Mouse (Mus musculus): ENCODE results near the gene Safb. TPM values are rescaled to one million over a fixed set of nuclear protein-coding genes. Genes with fewer than 3 reads are reported as not detected.
"Not testable (repeated sequence)": the region's sequence is repeated elsewhere in the genome, so short reads cannot be mapped to it uniquely, and the experiment has no call there.

The Safb gene
- polyA plus RNA-seq, 1 experiment from 2014 or later: 79.3 TPM

DNA sequence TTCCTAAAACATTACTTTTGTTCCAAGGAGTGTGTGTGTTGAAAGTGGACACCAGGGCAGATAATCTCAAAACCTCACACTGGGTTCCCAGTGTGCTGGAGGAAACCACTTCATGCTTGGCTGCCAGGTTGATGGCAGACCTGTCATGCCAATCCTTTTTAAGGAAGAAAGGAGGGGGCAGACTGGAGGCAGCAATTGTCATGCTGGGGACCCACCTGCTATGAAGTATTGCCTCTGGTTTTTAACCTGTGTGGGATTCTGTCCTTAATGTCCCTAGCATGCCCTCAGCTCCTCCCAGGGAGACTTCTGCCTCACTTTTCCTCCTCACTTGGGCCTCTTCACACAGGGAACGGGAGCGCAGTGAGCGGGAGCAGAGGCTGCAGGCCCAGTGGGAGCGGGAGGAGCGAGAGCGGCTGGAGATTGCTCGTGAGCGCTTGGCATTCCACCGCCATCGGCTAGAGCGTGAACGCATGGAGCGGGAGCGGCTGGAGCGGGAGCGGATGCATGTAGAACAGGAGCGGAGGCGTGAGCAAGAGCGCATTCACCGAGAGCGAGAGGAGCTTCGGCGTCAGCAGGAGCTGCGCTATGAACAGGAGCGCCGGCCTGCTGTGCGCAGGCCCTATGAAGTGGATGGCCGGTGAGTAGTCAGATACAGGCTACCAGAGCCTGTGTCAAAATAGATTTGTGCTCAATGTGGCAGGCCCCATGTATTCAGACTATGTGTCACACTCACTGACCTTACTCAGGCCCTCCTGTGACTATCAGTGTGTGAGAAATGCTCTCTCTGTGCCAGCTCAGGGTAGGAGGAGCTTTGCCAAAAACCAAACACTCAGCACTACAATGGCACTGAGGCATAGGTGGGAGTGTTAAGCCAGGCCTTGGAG is 18.8 kb downstream of the Safb start:
- no peak overlapping the region for H3K4me3 ChIP-seq (replicated peaks)
- peaks cover 71% of the 10 kb centered on the region for H3K36me3 ChIP-seq
- no peaks in the 10 kb centered on the region for H3K27me3 ChIP-seq (replicated peaks)
- no peak overlapping the region for H3K27ac ChIP-seq
- ATAC-seq: 0 out of 2 replicates have a peak, but pooled peaks have one; percentile 13
- whole genome bisulfite sequencing: 95% methylated on average over 28 of the region's 28 CpGs
- H3K9me3 ChIP-seq: no peaks in the 10 kb centered on the region
- peaks cover 3% of the 10 kb centered on the region for H3K4me1 ChIP-seq (replicated peaks)
- no peak overlapping the region for H3K9ac ChIP-seq
- H3K4me2 ChIP-seq (replicated peaks): no peak overlapping the region

DNA sequence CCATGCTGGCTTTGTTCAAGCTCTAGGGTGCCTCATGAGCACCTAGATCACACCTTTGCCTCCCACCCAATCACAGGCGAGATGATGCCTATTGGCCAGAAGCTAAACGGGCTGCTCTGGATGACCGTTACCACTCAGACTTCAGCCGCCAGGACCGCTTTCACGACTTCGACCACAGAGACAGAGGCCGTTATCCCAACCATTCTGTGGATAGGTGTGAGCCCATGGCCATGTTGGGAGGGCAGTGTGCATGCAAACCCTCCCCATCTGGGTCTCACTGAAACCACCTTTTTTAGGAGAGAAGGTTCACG is 19.4 kb downstream of the Safb start:
- Histone ChIP-seq H3K9ac (no peak overlapping the region), H3K4me1 (replicated peaks) (peaks cover 6% of the 10 kb centered on the region), H3K4me3 (replicated peaks) (no peak overlapping the region), H3K4me2 (replicated peaks) (no peak overlapping the region), H3K27ac (no peak overlapping the region), H3K27me3 (replicated peaks) (no peaks in the 10 kb centered on the region), H3K9me3 (no peaks in the 10 kb centered on the region), H3K36me3 (peaks cover 71% of the 10 kb centered on the region)
- 83% methylated on average over 9 of the region's 9 CpGs for WGBS
- ATAC-seq: no peak

DNA sequence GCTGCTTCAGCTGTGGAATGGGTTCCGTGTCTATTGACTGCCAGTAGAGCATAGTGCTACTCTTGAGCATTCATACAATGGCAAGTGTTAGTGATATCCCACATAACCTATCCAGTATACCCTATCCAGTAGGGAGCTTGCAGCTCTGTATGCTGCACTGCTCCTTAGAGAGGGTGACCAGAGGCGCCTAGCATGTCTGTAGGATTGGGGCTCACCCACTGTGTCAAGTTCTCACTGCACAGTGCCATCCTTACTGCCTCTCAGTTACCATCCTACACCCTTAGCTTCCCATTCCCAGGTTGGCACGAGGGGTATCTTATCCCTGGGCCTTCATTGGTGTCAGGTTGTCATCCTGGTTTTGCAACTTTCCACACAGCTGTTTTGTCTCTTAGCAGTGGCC is 19.8 kb downstream of the Safb start:
- peaks cover 71% of the 10 kb centered on the region for H3K36me3 ChIP-seq
- no peaks in the 10 kb centered on the region for H3K9me3 ChIP-seq

DNA sequence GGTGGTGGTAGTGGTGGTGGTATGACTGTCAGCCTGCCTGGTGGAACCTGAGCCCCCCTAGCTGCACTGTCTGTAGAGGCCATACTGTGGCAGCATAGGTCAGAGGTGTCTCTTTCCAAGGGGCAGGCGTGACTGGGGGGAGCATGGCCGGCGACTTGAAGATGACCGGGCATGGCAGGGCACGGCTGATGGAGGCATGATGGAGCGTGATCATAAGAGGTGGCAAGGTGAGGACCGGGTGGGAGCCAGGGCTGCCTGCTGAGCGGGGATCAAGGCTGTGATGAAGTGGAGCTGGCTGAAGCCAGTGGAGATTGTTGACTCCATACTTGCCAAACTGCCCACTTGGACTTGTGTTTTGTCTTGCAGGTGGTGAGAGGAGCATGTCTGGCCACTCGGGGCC is 20.8 kb downstream of the Safb start:
- Histone ChIP-seq H3K4me2 (replicated peaks) (no peak overlapping the region), H3K4me3 (replicated peaks) (no peak overlapping the region), H3K36me3 (peaks cover 64% of the 10 kb centered on the region), H3K4me1 (replicated peaks) (peaks cover 6% of the 10 kb centered on the region), H3K27me3 (replicated peaks) (no peaks in the 10 kb centered on the region), H3K9me3 (no peaks in the 10 kb centered on the region), H3K27ac (no peak overlapping the region), H3K9ac (no peak overlapping the region)
- 82% methylated on average over 9 of the region's 9 CpGs for WGBS
- ATAC-seq: no peak

More for the DNA sequence above, 19.8 kb downstream of the Safb start:
- no peak overlapping the region for H3K9ac ChIP-seq
- H3K4me3 ChIP-seq (replicated peaks): no peak overlapping the region
- no peak for ATAC-seq
- H3K4me1 ChIP-seq (replicated peaks): peaks cover 6% of the 10 kb centered on the region
- H3K4me2 ChIP-seq (replicated peaks): no peak overlapping the region
- H3K27ac ChIP-seq: no peak overlapping the region
- WGBS: 90% methylated on average over 3 of the region's 3 CpGs
- no peaks in the 10 kb centered on the region for H3K27me3 ChIP-seq (replicated peaks)

DNA sequence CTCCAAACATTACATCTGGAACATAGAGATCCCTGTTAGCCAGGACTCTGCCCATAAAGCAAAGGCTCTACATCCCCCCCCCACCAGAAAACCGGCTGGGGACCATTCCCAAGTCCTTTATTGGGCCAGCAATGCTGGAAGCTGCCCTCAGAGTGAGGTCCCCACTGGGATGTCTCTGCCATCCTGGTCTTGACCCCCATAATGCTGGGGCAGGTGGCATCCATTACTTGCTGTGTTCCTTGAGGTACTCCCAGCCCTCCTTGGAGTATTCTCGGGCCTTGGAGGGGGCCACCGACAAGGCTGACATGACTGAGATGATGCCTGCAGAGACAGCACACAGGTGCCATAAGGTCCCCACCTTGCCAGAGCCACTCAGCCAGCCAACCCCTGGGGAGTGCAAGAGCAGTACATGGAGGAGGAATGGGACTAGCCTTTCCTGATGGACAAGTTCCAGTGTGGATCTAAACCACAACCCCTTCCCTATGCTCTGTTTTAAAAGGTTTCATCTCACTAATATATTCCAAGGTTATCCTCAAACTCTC is 23.0 kb downstream of the Safb start:
- no peak for ATAC-seq

DNA sequence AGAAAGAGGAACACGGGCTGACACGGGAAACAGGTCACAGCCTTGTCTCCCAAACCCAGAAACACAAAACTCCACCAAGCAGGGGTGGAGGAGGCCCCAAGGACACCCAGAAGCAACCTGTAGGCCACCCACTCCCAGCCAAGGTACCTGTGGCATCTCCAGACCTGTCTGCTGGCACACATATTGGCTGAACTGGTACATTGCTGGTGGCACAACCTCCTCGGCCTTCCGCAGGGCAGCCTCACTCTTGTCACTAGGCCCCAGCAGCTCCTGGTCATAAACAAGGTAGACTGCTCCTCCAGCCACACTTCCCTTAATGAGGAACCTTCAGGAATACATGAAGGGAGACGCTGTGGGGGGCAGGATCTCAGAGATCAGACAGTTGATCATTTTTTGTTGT is 24.1 kb downstream of the Safb start:
- Histone ChIP-seq H3K36me3 (peaks cover 34% of the 10 kb centered on the region), H3K27me3 (replicated peaks) (no peaks in the 10 kb centered on the region), H3K9ac (peak overlapping the region; percentile 58), H3K9me3 (no peaks in the 10 kb centered on the region), H3K4me2 (replicated peaks) (peak overlapping the region; percentile 64), H3K4me3 (replicated peaks) (peak overlapping the region; percentile 58), H3K4me1 (replicated peaks) (peaks cover 16% of the 10 kb centered on the region), H3K27ac (peak overlapping the region; percentile 75)
- ATAC-seq: no peak
- 43% methylated on average over 5 of the region's 5 CpGs for WGBS

More for the DNA sequence above, 23.0 kb downstream of the Safb start:
- Histone ChIP-seq H3K4me3 (replicated peaks) (no peak overlapping the region), H3K4me2 (replicated peaks) (no peak overlapping the region; the same call in 1 of the 2 replicates), H3K27ac (no peak overlapping the region), H3K9ac (no peak overlapping the region), H3K9me3 (no peaks in the 10 kb centered on the region), H3K27me3 (replicated peaks) (no peaks in the 10 kb centered on the region), H3K4me1 (replicated peaks) (peaks cover 16% of the 10 kb centered on the region), H3K36me3 (peaks cover 45% of the 10 kb centered on the region)
- WGBS: 79% methylated on average over 3 of the region's 3 CpGs

DNA sequence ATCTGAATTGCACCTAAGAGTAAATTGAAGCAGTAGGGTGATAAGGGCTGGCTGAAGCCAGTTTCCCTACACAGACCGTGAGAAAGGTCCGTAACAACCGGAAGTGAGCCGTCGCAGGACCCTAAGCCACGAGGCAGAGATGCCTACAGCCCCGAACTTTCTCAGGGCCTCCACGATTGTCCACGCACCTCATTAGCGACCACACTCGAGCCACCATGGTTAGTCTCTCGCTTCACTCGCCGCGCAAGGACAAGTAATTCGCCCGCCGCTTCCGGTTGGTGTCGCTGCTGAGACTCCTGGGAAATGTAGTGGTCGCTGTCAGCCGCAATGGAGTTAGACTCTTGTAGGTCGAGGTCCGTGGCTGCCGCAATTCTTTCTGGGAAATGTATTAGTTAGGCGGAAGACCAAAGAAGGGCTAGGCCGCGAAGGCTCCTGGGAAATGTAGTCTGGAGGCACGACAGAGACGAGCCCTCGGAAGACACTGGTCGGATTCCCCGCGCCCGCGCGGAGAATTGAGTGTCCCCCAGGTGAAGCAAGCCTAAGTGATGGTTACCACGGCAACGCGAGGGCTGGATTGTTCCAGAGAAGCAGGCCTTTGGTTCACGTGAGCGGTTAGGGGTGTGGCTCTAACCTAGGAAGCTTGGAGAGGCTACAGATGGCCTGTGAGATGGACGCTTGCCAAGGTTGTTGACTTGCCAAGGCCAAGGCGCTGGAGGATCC is 25.0 kb downstream of the Safb start, which contains the start of gene 2410015M20Rik:
TSS of gene 2410015M20Rik (minus strand) at position 320 of the 720 bp plus-strand sequence.
- Histone ChIP-seq H3K9me3 (no peaks in the 10 kb centered on the region), H3K4me3 (replicated peaks) (peak within 1 kb of the TSS; percentile 58), H3K27me3 (replicated peaks) (no peaks in the 10 kb centered on the region), H3K9ac (peak within 1 kb of the TSS; percentile 58), H3K4me1 (replicated peaks) (peaks cover 21% of the 10 kb centered on the region), H3K27ac (peak within 1 kb of the TSS; percentile 75), H3K4me2 (replicated peaks) (peak within 1 kb of the TSS; percentile 72), H3K36me3 (peaks cover 30% of the 10 kb centered on the region)
- WGBS: under 1% methylated on average over 44 of the region's 44 CpGs
- ATAC-seq: peak; percentile 89

DNA sequence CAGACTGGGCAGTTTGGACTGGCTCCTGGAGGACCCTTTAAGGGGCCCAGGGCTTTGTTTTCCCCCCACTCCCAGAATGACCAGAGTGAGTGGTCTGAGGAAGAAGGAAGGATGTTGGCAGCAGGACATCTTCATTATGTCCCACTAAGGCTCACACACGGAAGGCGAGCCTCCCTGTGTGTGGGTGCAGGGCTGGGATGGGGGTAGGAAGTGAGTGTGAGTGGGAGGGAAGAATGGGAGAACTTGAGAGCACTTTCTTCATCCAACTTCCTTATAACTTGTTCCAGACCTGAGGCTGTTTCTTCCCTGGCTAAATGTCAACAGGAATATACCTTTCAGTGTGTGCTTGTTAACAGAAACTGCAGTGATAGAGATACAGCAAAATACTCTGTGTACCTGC is 26.7 kb downstream of the Safb start:
- Histone ChIP-seq H3K4me1 (replicated peaks) (peaks cover 33% of the 10 kb centered on the region), H3K27ac (peak overlapping the region; percentile 6; the same call in 1 of the 2 replicates), H3K36me3 (peaks cover 31% of the 10 kb centered on the region), H3K4me2 (replicated peaks) (no peak overlapping the region), H3K9ac (no peak overlapping the region), H3K4me3 (replicated peaks) (no peak overlapping the region), H3K9me3 (no peaks in the 10 kb centered on the region), H3K27me3 (replicated peaks) (no peaks in the 10 kb centered on the region)
- 82% methylated on average over 2 of the region's 2 CpGs for WGBS
- no peak for ATAC-seq

DNA sequence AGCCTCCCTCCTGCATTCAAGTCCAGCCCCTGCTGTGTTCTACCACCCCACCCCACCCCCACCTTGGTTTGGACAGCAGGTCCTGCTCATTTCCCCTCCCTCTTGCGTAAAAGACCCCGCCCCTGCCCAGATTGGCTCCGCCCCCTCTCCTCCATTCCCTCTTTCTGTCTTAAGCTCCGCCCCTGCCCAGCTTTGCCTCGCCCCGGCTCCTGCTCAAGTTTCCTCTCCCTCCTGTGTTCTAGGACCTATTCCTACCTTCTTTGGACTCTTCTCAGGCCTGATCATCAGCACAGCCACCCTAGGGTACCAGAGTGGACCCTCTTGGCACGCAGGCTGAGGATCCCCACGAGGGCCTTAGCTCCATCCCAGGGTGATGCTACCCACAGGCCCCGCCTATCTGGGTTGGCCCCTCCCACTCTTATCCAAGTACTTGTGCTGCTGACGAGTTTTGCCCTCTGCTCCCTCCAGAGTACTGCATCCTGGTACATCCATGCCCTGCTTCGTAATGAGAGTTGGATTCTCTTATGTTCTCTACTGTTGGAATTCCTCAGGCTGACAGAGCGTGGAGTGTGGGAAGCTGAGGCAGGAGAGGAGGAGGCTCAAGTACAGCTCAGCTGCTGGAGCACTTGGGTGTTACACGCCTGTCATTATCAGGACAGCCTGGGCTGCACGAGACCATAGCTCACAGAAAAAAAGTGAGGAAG is 27.4 kb downstream of the Safb start:
- Histone ChIP-seq H3K27ac (peak overlapping the region; percentile 6; the same call in 1 of the 2 replicates), H3K9ac (no peak overlapping the region), H3K9me3 (no peaks in the 10 kb centered on the region), H3K36me3 (peaks cover 28% of the 10 kb centered on the region), H3K4me2 (replicated peaks) (peak overlapping the region; percentile 33; the same call in 1 of the 2 replicates), H3K27me3 (replicated peaks) (no peaks in the 10 kb centered on the region), H3K4me1 (replicated peaks) (peaks cover 33% of the 10 kb centered on the region), H3K4me3 (replicated peaks) (0 out of 2 replicates have a peak overlapping the region, but pooled peaks have one; percentile 3)
- WGBS: 18% methylated on average over 14 of the region's 14 CpGs
- peak; percentile 5; the same call in 1 of the 2 replicates for ATAC-seq

DNA sequence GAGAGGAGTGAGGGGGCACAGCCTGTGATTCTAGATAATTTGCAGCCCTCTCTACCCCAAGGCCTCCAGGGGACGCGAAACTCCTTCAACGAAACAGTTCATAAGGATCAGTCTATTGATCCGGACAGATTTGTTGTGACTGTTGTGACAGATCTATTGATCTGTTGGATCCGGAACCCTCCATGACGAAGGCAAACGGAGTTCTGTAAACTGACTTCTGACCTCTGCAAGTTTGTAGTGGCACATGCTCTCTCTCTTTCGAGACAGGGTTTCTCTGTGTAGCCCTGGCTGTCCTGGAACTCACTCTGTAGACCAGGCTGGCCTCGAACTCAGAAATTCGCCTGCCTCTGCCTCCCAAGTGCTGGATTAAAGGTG is 27.9 kb downstream of the Safb start:
- H3K27me3 ChIP-seq (replicated peaks); ATAC-seq; H3K9me3 ChIP-seq; H3K4me3 ChIP-seq (replicated peaks); H3K9ac ChIP-seq; H3K27ac ChIP-seq: not testable (repeated sequence)
- H3K36me3 ChIP-seq: peaks cover 28% of the 10 kb centered on the region
- WGBS: 59% methylated on average over 10 of the region's 10 CpGs
- 0 out of 2 replicates have a peak overlapping the region, but pooled peaks have one; percentile 33 for H3K4me2 ChIP-seq (replicated peaks)
- peaks cover 33% of the 10 kb centered on the region for H3K4me1 ChIP-seq (replicated peaks)

DNA sequence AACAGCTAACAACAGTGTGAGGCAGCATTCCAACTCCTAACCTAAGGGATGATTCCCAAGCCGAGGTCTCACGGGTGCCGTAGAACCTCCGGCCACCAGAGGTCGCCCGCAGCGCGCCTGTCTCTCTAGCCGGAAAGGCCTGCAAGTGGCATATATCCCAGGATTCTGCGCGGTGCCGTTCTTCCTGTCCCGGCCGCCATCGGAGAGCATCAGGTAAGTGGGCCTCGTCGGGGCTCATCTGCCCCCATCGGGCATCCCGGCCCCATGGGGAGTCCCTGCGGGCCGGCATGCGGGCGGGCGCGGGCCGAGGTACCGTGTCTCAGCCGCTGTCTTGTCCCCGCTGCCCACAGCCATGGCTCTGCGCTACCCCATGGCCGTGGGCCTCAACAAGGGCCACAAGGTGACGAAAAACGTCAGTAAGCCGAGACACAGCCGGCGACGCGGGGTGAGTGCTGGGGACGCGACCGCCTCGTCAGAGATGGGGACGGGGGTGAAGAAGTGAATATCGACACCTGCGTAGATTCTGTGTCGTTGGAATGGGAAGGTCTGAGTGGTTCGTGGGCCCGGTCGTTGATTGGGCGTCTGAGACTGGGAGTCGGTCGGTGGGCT is 28.7 kb downstream of the Safb start, which contains the start of gene Rpl36:
TSS of gene Rpl36 (plus strand) at position 181 of the 609 bp plus-strand sequence.
- ATAC-seq: peak; percentile 56
- H3K9me3 ChIP-seq: no peaks in the 10 kb centered on the region
- H3K4me3 ChIP-seq (replicated peaks): peak within 1 kb of the TSS; percentile 74
- H3K36me3 ChIP-seq: peaks cover 33% of the 10 kb centered on the region
- peak within 1 kb of the TSS; percentile 88 for H3K27ac ChIP-seq
- peaks cover 31% of the 10 kb centered on the region for H3K4me1 ChIP-seq (replicated peaks)
- under 1% methylated on average over 52 of the region's 52 CpGs for WGBS
- H3K27me3 ChIP-seq (replicated peaks): no peaks in the 10 kb centered on the region
- H3K4me2 ChIP-seq (replicated peaks): peak within 1 kb of the TSS; percentile 85
- H3K9ac ChIP-seq: peak within 1 kb of the TSS; percentile 77
